Mouse (Mus musculus): ENCODE measurements around the gene Pou3f3. TPM values are rescaled to one million over a fixed set of nuclear protein-coding genes. Genes with fewer than 3 reads are reported as not detected.

Pou3f3 gene
- polyA plus RNA-seq, 2 experiments, result 0.01 TPM; not detected in 1

DNA sequence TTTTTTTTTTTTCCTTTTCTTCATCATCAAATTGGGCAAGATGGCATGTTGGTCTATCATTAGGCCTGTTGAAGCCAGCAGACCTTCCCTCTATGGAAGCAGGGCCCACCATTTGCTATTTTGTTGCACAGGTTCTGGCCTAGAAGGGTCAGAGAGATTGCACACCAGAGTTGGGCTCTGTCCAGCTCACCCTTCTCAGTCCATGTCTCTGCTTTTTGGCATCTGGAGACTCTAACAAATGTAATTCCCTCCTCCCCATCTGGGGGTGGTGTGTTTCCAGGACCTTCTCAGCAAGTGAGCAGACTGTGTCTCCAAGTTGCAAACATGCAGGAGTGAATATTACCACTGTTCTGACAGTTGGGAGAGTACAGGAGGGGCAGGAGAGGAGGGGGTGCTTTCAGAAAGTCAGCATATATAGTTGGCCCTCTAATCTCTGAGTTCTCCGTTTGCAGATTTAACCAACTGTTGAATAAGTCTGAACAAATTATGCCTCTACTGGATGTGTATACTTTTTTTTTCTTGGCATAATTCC lies 28.3 kb downstream of the Pou3f3 start:
- no peak for ATAC-seq (ENCODE audit: insufficient read depth)
- no peak overlapping the region for H3K4me3 ChIP-seq (ENCODE audit: insufficient read depth in 1 of 2, low read depth in 2 of 2, low read length in 2 of 2)
- 42% methylated on average over 1 of the region's 1 CpGs for WGBS (ENCODE audit: insufficient replicate concordance)

DNA sequence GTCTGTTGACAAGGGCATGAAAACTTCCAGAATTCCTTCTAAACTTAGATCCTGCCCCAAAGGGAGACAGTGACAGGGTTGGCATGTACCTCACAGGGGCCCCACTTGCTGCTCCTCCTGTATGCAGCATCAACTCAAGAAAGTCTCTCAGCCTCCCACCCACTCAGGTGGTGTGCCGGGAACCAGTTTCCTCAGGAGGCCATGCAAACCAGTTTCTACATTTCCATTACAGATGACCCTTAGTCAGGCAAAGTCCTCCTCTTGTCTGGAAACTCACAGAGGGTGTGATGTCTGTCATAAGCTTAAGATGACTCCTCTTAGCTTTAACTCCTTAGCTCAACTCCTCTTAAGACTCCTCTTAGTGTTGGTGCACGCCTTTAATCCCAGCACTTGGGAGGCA lies 29.3 kb downstream of the Pou3f3 start:
- no peak overlapping the region for H3K4me2 ChIP-seq (ENCODE audit: low read depth)
- no peak overlapping the region for H3K27ac ChIP-seq
- DNase-seq (ENCODE audit: low read depth in 3 of 3, low spot score in 3 of 3) (no peak), ATAC-seq (ENCODE audit: insufficient read depth) (no peak)
- H3K4me1 ChIP-seq (replicated peaks; ENCODE audit: control insufficient read depth in 2 of 2, insufficient read depth in 2 of 2, low read length in 1 of 2), result no peaks in the 10 kb centered on the region
- no peaks in the 10 kb centered on the region for H3K9me3 ChIP-seq (ENCODE audit: control insufficient read depth, low read length)
- TF ChIP-seq EP300 (IDR thresholded peaks at IDR 0.05; ENCODE audit: low read depth) (no peak), CTCF (IDR thresholded peaks at IDR 0.05; ENCODE audit: low read depth) (no peak)
- no peaks in the 10 kb centered on the region for H3K36me3 ChIP-seq (replicated peaks; ENCODE audit: control insufficient read depth, insufficient read depth, low read depth)
- 53% methylated on average over 2 of the region's 2 CpGs for WGBS (ENCODE audit: insufficient replicate concordance)
- H3K4me3 ChIP-seq (ENCODE audit: insufficient read depth in 1 of 2, low read depth in 2 of 2, low read length in 2 of 2), result no peak overlapping the region
- no peak overlapping the region for H3K9ac ChIP-seq (replicated peaks)
- no peaks in the 10 kb centered on the region for H3K27me3 ChIP-seq (ENCODE audit: control insufficient read depth, insufficient read depth, low read length)

More for the DNA sequence above, 28.3 kb downstream of the Pou3f3 start:
- H3K4me1 ChIP-seq (replicated peaks; ENCODE audit: control insufficient read depth in 2 of 2, insufficient read depth in 2 of 2, low read length in 1 of 2), result no peaks in the 10 kb centered on the region
- no peak overlapping the region for H3K27ac ChIP-seq
- TF ChIP-seq CTCF (IDR thresholded peaks at IDR 0.05; ENCODE audit: low read depth), result no peak
- no peak for TF ChIP-seq EP300 (IDR thresholded peaks at IDR 0.05; ENCODE audit: low read depth)
- no peak overlapping the region for H3K9ac ChIP-seq (replicated peaks)
- H3K36me3 ChIP-seq (replicated peaks; ENCODE audit: control insufficient read depth, insufficient read depth, low read depth), result no peaks in the 10 kb centered on the region
- no peaks in the 10 kb centered on the region for H3K9me3 ChIP-seq (ENCODE audit: control insufficient read depth, low read length)
- H3K27me3 ChIP-seq (ENCODE audit: control insufficient read depth, insufficient read depth, low read length), result no peaks in the 10 kb centered on the region
- H3K4me2 ChIP-seq (ENCODE audit: low read depth), result no peak overlapping the region
- DNase-seq (ENCODE audit: low read depth in 3 of 3, low spot score in 3 of 3), result no peak

DNA sequence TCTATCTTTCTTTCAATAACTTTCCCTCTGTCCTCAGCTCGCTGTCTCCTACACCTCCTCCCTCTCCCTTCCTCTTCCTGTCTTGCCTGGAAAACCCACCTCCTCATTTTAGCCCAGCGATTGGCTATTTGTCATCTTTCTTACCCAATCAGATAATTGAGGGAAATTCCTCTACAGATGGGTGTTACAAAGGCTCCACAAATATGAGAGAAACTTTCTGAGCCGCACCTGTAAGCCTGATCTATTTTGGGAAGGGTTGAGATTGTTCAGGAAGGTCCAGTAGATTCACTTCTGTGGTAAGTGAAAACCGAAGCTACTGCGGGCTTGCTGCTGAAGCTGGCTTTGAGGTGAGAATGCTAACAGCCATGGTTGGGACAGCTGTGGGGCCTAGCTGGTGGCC lies 31.6 kb downstream of the Pou3f3 start:
- 56% methylated on average over 5 of the region's 5 CpGs for WGBS (ENCODE audit: insufficient replicate concordance)
- no peaks in the 10 kb centered on the region for H3K36me3 ChIP-seq (replicated peaks; ENCODE audit: control insufficient read depth, insufficient read depth, low read depth)
- no peaks in the 10 kb centered on the region for H3K4me1 ChIP-seq (replicated peaks; ENCODE audit: control insufficient read depth in 2 of 2, insufficient read depth in 2 of 2, low read length in 1 of 2)
- DNase-seq (ENCODE audit: low read depth in 3 of 3, low spot score in 3 of 3) (no peak), ATAC-seq (ENCODE audit: insufficient read depth) (no peak)
- H3K4me3 ChIP-seq (ENCODE audit: insufficient read depth in 1 of 2, low read depth in 2 of 2, low read length in 2 of 2), result no peak overlapping the region
- TF ChIP-seq EP300 (IDR thresholded peaks at IDR 0.05; ENCODE audit: low read depth), result no peak
- no peak for TF ChIP-seq CTCF (IDR thresholded peaks at IDR 0.05; ENCODE audit: low read depth)
- no peaks in the 10 kb centered on the region for H3K27me3 ChIP-seq (ENCODE audit: control insufficient read depth, insufficient read depth, low read length)
- no peak overlapping the region for H3K4me2 ChIP-seq (ENCODE audit: low read depth)
- no peak overlapping the region for H3K9ac ChIP-seq (replicated peaks)
- no peaks in the 10 kb centered on the region for H3K9me3 ChIP-seq (ENCODE audit: control insufficient read depth, low read length)
- no peak overlapping the region for H3K27ac ChIP-seq

DNA sequence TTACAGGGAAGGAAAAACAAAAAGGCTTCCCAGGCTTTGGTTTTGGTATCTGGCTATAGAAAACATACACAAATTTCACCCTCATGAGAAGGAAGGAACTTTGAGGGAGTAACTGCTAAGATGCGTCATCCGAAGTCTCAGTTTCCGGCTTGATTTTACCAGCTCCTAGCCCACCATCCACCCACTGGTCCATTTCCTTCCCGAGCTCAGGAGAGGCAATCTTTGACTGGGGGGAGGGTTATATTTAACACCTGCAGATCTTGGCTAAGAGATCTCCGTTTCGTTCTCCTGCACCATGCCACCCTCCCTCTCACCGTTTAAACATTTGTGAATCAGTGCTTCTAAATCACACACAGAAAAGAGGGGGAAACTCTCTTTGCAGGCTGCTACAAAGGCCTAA lies 32.1 kb downstream of the Pou3f3 start:
- Histone ChIP-seq H3K36me3 (replicated peaks; ENCODE audit: control insufficient read depth, insufficient read depth, low read depth) (no peaks in the 10 kb centered on the region), H3K4me2 (ENCODE audit: low read depth) (no peak overlapping the region), H3K27ac (no peak overlapping the region), H3K4me1 (replicated peaks; ENCODE audit: control insufficient read depth in 2 of 2, insufficient read depth in 2 of 2, low read length in 1 of 2) (no peaks in the 10 kb centered on the region), H3K9ac (replicated peaks) (no peak overlapping the region), H3K4me3 (ENCODE audit: insufficient read depth in 1 of 2, low read depth in 2 of 2, low read length in 2 of 2) (no peak overlapping the region), H3K9me3 (ENCODE audit: control insufficient read depth, low read length) (no peaks in the 10 kb centered on the region), H3K27me3 (ENCODE audit: control insufficient read depth, insufficient read depth, low read length) (no peaks in the 10 kb centered on the region)
- DNase-seq (ENCODE audit: low read depth in 3 of 3, low spot score in 3 of 3) (no peak), ATAC-seq (ENCODE audit: insufficient read depth) (no peak)
- TF ChIP-seq EP300 (IDR thresholded peaks at IDR 0.05; ENCODE audit: low read depth) (no peak), CTCF (IDR thresholded peaks at IDR 0.05; ENCODE audit: low read depth) (no peak)
- 65% methylated on average over 7 of the region's 7 CpGs for WGBS (ENCODE audit: insufficient replicate concordance)

DNA sequence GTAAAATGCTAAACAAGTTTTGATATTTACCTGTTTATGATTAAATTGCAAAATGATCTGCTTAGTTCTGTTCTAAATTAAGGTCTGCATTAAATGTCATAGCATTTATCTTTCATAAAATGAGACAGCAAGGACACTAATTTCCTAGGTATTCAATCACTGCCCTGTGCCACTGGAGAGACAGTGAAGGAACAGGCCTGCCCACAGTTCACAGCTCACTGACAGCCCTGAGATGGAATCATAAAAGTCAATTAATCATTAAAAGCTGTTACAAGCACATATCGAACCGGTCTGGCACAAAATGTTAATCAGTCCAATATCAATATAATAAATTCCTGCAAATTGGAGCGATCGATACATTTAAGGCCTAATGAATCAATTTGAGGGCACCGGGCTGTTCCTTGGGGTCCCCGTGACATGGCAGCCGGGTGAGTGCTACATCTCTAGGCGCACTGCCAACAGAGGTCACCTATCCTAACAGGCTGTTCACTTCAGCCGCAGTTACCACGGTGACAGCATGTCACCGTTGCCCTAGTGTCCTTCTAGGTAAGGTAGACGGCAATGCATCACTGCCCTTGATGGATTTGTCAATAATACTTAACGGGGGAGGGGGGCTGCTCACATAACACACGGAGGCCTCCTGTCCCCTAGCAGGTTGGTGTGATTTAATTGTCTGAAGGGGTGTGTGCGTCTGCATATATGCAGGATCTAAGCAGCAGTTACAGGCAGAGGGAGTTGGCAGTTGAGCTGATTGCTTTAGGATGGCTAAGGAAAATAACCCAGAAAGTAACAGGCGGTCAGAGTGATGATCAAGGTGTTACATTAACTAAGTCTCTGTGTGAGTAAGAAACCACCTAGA lies 46.0 kb downstream of the Pou3f3 start:
- no peaks in the 10 kb centered on the region for H3K27me3 ChIP-seq (ENCODE audit: control insufficient read depth, insufficient read depth, low read length)
- H3K9me3 ChIP-seq (ENCODE audit: control insufficient read depth, low read length), result no peaks in the 10 kb centered on the region
- no peak for ATAC-seq (ENCODE audit: insufficient read depth)
- DNase-seq (ENCODE audit: low read depth in 3 of 3, low spot score in 3 of 3), result no peak
- H3K9ac ChIP-seq (replicated peaks), result no peak overlapping the region
- H3K27ac ChIP-seq, result no peak overlapping the region
- no peaks in the 10 kb centered on the region for H3K36me3 ChIP-seq (replicated peaks; ENCODE audit: control insufficient read depth, insufficient read depth, low read depth)
- TF ChIP-seq EP300 (IDR thresholded peaks at IDR 0.05; ENCODE audit: low read depth) (no peak), CTCF (IDR thresholded peaks at IDR 0.05; ENCODE audit: low read depth) (no peak)
- H3K4me3 ChIP-seq (ENCODE audit: insufficient read depth in 1 of 2, low read depth in 2 of 2, low read length in 2 of 2), result no peak overlapping the region
- 66% methylated on average over 16 of the region's 16 CpGs for WGBS (ENCODE audit: insufficient replicate concordance)
- H3K4me2 ChIP-seq (ENCODE audit: low read depth), result no peak overlapping the region
- H3K4me1 ChIP-seq (replicated peaks; ENCODE audit: control insufficient read depth in 2 of 2, insufficient read depth in 2 of 2, low read length in 1 of 2), result no peaks in the 10 kb centered on the region; a peak in 1 of 4 replicates

All from liver, embryonic 14.5 days (tissue).